Mouse (Mus musculus): ENCODE data around the gene Shld1. TPM values are rescaled to one million over a fixed set of nuclear protein-coding genes. Genes with fewer than 3 reads are reported as not detected.

The Shld1 gene
- polyA plus RNA-seq, 1 experiment from 2014 or later: 15.3 TPM

- Histone ChIP-seq H3K4me2 (no peak overlapping the region), H3K4me3 (ENCODE audit: low read depth, low read length) (no peak overlapping the region), H3K9ac (ENCODE audit: low read depth, low read length) (no peak overlapping the region), H3K4me1 (ENCODE audit: control insufficient read depth, insufficient read depth, low read length) (no peaks in the 10 kb centered on the region), H3K27ac (ENCODE audit: low read depth, low read length) (no peak overlapping the region), H3K27me3 (ENCODE audit: control insufficient read depth, insufficient read depth, low read length) (no peaks in the 10 kb centered on the region), H3K9me3 (replicated peaks; ENCODE audit: control insufficient read depth, low read length) (no peaks in the 10 kb centered on the region), H3K36me3 (ENCODE audit: control insufficient read depth, insufficient read depth, low read length) (no peaks in the 10 kb centered on the region)
- WGBS (ENCODE audit: insufficient replicate concordance): 60% methylated on average over 8 of the region's 8 CpGs
- no peak for ATAC-seq (replicated peaks; ENCODE audit: insufficient number of reproducible peaks, low FRiP score, low TSS enrichment)
Measured at GRCm38 (mm10) chr2:132741862-132742347, 55.2 kb downstream of the Shld1 start.

GRCm38 (mm10) chr2:132744866-132745265, 58.1 kb downstream of the Shld1 start:
- Histone ChIP-seq H3K4me1 (ENCODE audit: control insufficient read depth, insufficient read depth, low read length) (no peaks in the 10 kb centered on the region), H3K27me3 (ENCODE audit: control insufficient read depth, insufficient read depth, low read length) (no peaks in the 10 kb centered on the region), H3K36me3 (ENCODE audit: control insufficient read depth, insufficient read depth, low read length) (no peaks in the 10 kb centered on the region), H3K9ac (ENCODE audit: low read depth, low read length) (no peak overlapping the region), H3K9me3 (replicated peaks; ENCODE audit: control insufficient read depth, low read length) (no peaks in the 10 kb centered on the region), H3K27ac (ENCODE audit: low read depth, low read length) (no peak overlapping the region), H3K4me3 (ENCODE audit: low read depth, low read length) (no peak overlapping the region), H3K4me2 (no peak overlapping the region)
- WGBS (ENCODE audit: insufficient replicate concordance): 86% methylated on average over 5 of the region's 5 CpGs
- ATAC-seq (replicated peaks; ENCODE audit: insufficient number of reproducible peaks, low FRiP score, low TSS enrichment): no peak

GRCm38 (mm10) chr2:132746108-132746507, 59.4 kb downstream of the Shld1 start:
- 73% methylated on average over 3 of the region's 3 CpGs for WGBS (ENCODE audit: insufficient replicate concordance)
- Histone ChIP-seq H3K27ac (ENCODE audit: low read depth, low read length) (no peak overlapping the region), H3K4me3 (ENCODE audit: low read depth, low read length) (no peak overlapping the region), H3K9me3 (replicated peaks; ENCODE audit: control insufficient read depth, low read length) (no peaks in the 10 kb centered on the region), H3K4me1 (ENCODE audit: control insufficient read depth, insufficient read depth, low read length) (no peaks in the 10 kb centered on the region), H3K36me3 (ENCODE audit: control insufficient read depth, insufficient read depth, low read length) (no peaks in the 10 kb centered on the region), H3K27me3 (ENCODE audit: control insufficient read depth, insufficient read depth, low read length) (no peaks in the 10 kb centered on the region), H3K4me2 (no peak overlapping the region), H3K9ac (ENCODE audit: low read depth, low read length) (no peak overlapping the region)
- ATAC-seq (replicated peaks; ENCODE audit: insufficient number of reproducible peaks, low FRiP score, low TSS enrichment): no peak

DNA sequence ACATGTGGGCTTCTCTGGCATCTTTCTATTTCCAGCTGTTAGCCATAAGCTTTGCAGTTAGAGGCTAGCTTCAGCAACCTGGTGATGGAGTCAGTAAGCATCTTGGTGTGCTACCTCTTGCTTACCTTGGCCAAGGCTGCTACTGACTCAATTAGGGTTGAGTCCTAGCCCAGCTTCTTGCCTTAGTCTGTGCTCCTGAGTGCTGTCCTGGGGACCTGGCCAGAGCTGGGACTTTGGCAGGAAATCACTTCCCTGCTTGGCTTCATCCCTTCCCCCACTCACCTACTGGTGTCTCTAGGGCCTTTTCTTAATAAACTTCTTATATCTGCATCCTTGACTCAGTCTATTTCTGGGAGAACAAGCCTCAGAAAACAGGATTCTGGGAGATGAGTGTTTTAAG, 64.0 kb downstream of the Shld1 start:
- no peaks in the 10 kb centered on the region for H3K4me1 ChIP-seq (ENCODE audit: control insufficient read depth, insufficient read depth, low read length)
- H3K9ac ChIP-seq (ENCODE audit: low read depth, low read length): no peak overlapping the region
- ATAC-seq (replicated peaks; ENCODE audit: insufficient number of reproducible peaks, low FRiP score, low TSS enrichment): no peak
- H3K27me3 ChIP-seq (ENCODE audit: control insufficient read depth, insufficient read depth, low read length): no peaks in the 10 kb centered on the region
- H3K27ac ChIP-seq (ENCODE audit: low read depth, low read length): no peak overlapping the region
- H3K36me3 ChIP-seq (ENCODE audit: control insufficient read depth, insufficient read depth, low read length): no peaks in the 10 kb centered on the region
- H3K4me2 ChIP-seq: no peak overlapping the region
- H3K9me3 ChIP-seq (replicated peaks; ENCODE audit: control insufficient read depth, low read length): no peaks in the 10 kb centered on the region
- H3K4me3 ChIP-seq (ENCODE audit: low read depth, low read length): no peak overlapping the region

DNA sequence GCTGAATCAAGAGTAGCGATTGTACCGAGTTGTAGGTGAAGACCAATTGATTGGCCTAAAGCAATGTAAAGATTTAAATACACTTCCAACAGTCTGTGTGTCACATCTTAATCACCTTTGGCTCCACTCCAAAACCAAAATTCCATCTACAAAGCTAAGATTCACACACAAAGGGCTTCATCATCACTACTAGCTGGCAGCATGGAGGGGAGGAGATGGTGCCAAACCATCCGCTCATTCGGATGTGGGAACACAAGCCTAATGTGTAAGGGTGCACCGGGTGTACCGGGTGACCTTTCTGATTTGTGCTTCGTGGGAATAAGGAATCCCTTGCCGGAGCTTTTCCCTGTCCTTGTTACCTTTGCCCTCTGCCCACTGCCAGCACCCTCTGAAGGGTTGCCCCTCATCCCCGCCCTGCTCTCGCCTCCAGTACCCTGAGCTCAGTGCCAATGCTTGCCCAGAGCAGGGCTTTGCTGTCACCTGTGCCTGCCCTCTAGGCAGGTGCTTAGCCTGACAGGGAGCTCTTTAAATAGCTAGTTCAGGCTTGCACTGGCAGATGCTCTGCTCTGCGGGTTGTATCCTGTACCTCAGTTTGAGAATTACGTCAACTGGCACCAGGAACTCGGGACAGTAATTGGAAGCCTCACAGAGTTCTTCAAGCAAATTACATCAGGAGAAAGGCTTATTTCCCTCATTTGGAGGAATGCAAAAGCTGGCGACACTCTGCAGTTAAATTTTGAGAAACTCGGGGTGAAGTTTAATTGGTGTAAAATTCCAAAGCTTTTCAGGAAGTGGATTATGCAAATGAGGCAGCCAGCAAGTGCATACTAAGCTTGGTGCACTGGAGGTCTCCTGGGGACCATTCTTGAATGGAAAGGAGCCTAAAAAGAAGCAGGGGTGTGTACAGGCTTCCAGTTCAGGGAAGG, 64.7 kb downstream of the Shld1 start:
- H3K27me3 ChIP-seq (ENCODE audit: control insufficient read depth, insufficient read depth, low read length): no peaks in the 10 kb centered on the region
- WGBS (ENCODE audit: insufficient replicate concordance): 74% methylated on average over 15 of the region's 15 CpGs
- no peak for ATAC-seq (replicated peaks; ENCODE audit: insufficient number of reproducible peaks, low FRiP score, low TSS enrichment)

DNA sequence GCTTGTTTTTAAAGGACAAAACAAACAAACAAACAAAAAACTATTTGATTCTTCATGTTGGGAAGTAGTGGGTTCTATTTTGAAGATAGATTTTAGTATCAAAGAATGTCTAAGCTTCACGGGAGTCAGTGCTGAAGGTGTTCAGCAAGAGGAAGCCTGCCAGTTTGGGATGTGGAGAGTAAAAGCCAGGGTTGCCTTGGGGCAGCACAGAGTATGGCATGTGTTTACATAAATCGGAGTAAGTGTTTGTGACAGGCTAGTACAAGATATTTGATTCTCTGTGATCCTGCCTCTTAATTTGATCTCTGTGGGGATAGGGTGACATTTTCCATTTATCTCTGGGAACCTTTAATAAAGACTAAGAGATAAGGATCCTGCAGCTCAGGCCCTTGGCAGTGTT, 65.7 kb downstream of the Shld1 start:
- ATAC-seq (replicated peaks; ENCODE audit: insufficient number of reproducible peaks, low FRiP score, low TSS enrichment): no peak
- no peaks in the 10 kb centered on the region for H3K27me3 ChIP-seq (ENCODE audit: control insufficient read depth, insufficient read depth, low read length)
- no peak overlapping the region for H3K9ac ChIP-seq (ENCODE audit: low read depth, low read length)
- H3K4me3 ChIP-seq (ENCODE audit: low read depth, low read length): no peak overlapping the region
- no peaks in the 10 kb centered on the region for H3K36me3 ChIP-seq (ENCODE audit: control insufficient read depth, insufficient read depth, low read length)
- WGBS (ENCODE audit: insufficient replicate concordance): 69% methylated on average over 2 of the region's 2 CpGs
- no peaks in the 10 kb centered on the region for H3K4me1 ChIP-seq (ENCODE audit: control insufficient read depth, insufficient read depth, low read length)
- H3K9me3 ChIP-seq (replicated peaks; ENCODE audit: control insufficient read depth, low read length): no peaks in the 10 kb centered on the region
- no peak overlapping the region for H3K4me2 ChIP-seq
- H3K27ac ChIP-seq (ENCODE audit: low read depth, low read length): no peak overlapping the region

More for the DNA sequence above, 64.7 kb downstream of the Shld1 start:
- Histone ChIP-seq H3K4me3 (ENCODE audit: low read depth, low read length) (no peak overlapping the region), H3K27ac (ENCODE audit: low read depth, low read length) (no peak overlapping the region), H3K9me3 (replicated peaks; ENCODE audit: control insufficient read depth, low read length) (no peaks in the 10 kb centered on the region), H3K9ac (ENCODE audit: low read depth, low read length) (no peak overlapping the region), H3K4me2 (no peak overlapping the region), H3K4me1 (ENCODE audit: control insufficient read depth, insufficient read depth, low read length) (no peaks in the 10 kb centered on the region), H3K36me3 (ENCODE audit: control insufficient read depth, insufficient read depth, low read length) (no peaks in the 10 kb centered on the region)

GRCm38 (mm10) chr2:132753137-132753536, 66.4 kb downstream of the Shld1 start:
- no peak overlapping the region for H3K27ac ChIP-seq (ENCODE audit: low read depth, low read length)
- no peaks in the 10 kb centered on the region for H3K27me3 ChIP-seq (ENCODE audit: control insufficient read depth, insufficient read depth, low read length)
- no peaks in the 10 kb centered on the region for H3K36me3 ChIP-seq (ENCODE audit: control insufficient read depth, insufficient read depth, low read length)
- H3K4me2 ChIP-seq: no peak overlapping the region
- ATAC-seq (replicated peaks; ENCODE audit: insufficient number of reproducible peaks, low FRiP score, low TSS enrichment): no peak
- no peaks in the 10 kb centered on the region for H3K4me1 ChIP-seq (ENCODE audit: control insufficient read depth, insufficient read depth, low read length)
- no peak overlapping the region for H3K9ac ChIP-seq (ENCODE audit: low read depth, low read length)
- no peaks in the 10 kb centered on the region for H3K9me3 ChIP-seq (replicated peaks; ENCODE audit: control insufficient read depth, low read length)
- H3K4me3 ChIP-seq (ENCODE audit: low read depth, low read length): no peak overlapping the region
- 73% methylated on average over 3 of the region's 3 CpGs for whole genome bisulfite sequencing (ENCODE audit: insufficient replicate concordance)

- ATAC-seq (replicated peaks; ENCODE audit: insufficient number of reproducible peaks, low FRiP score, low TSS enrichment): no peak
- 65% methylated on average over 5 of the region's 5 CpGs for WGBS (ENCODE audit: insufficient replicate concordance)
Measured at GRCm38 (mm10) chr2:132757911-132758310, 71.2 kb downstream of the Shld1 start.

DNA sequence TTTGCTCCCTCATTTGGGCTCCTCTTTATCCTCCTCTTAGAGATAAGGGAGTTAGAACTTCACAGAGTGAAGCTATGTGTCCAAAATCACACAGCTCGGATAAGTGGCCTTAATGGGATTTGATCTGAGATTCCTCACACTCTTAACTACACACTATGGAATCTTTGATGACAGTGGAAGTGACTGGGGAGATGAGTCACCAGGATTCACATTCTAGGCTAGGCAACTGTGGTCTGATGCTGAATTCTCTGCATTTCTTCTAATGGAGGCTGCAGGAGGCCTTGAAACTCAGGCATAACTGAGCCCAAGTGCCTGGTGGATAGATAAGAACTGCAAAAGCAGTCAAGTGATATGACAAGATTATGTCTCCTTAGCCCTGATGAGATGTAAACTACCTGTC, 84.1 kb downstream of the Shld1 start:
- Histone ChIP-seq H3K4me3 (ENCODE audit: low read depth, low read length) (no peak overlapping the region), H3K27ac (ENCODE audit: low read depth, low read length) (no peak overlapping the region), H3K4me2 (no peak overlapping the region), H3K4me1 (ENCODE audit: control insufficient read depth, insufficient read depth, low read length) (no peaks in the 10 kb centered on the region), H3K36me3 (ENCODE audit: control insufficient read depth, insufficient read depth, low read length) (no peaks in the 10 kb centered on the region), H3K9me3 (replicated peaks; ENCODE audit: control insufficient read depth, low read length) (no peaks in the 10 kb centered on the region), H3K27me3 (ENCODE audit: control insufficient read depth, insufficient read depth, low read length) (no peaks in the 10 kb centered on the region), H3K9ac (ENCODE audit: low read depth, low read length) (no peak overlapping the region)
- ATAC-seq (replicated peaks; ENCODE audit: insufficient number of reproducible peaks, low FRiP score, low TSS enrichment): no peak
- 27% methylated on average over 1 of the region's 1 CpGs for WGBS (ENCODE audit: insufficient replicate concordance)

More at GRCm38 (mm10) chr2:132757911-132758310, 71.2 kb downstream of the Shld1 start:
- Histone ChIP-seq H3K4me2 (no peak overlapping the region), H3K4me3 (ENCODE audit: low read depth, low read length) (no peak overlapping the region), H3K4me1 (ENCODE audit: control insufficient read depth, insufficient read depth, low read length) (no peaks in the 10 kb centered on the region), H3K9ac (ENCODE audit: low read depth, low read length) (no peak overlapping the region), H3K36me3 (ENCODE audit: control insufficient read depth, insufficient read depth, low read length) (no peaks in the 10 kb centered on the region), H3K9me3 (replicated peaks; ENCODE audit: control insufficient read depth, low read length) (no peaks in the 10 kb centered on the region), H3K27me3 (ENCODE audit: control insufficient read depth, insufficient read depth, low read length) (no peaks in the 10 kb centered on the region), H3K27ac (ENCODE audit: low read depth, low read length) (no peak overlapping the region)

Data from heart, embryonic 11.5 days (tissue).